Mouse (Mus musculus) spleen, adult 2 months (tissue): ENCODE measurements around the gene Gmeb2.

Source experiments
- CTCF ChIP-seq: fragments of 200-500 bp; IDR thresholded peaks from 2 replicates; pipeline ENCODE4 v1.5.1; 2011; ENCODE audit warnings: mild to moderate bottlenecking, inconsistent platforms; ENCODE audit not compliant: insufficient read depth, insufficient read length, insufficient replicate concordance; ENCODE audit errors: extremely low read depth
- POLR2A ChIP-seq: fragments of 200-500 bp; IDR thresholded peaks from 2 replicates; pipeline ENCODE4 v1.6.1; 2011; ENCODE audit warnings: low read depth, low read length, inconsistent platforms

DNA sequence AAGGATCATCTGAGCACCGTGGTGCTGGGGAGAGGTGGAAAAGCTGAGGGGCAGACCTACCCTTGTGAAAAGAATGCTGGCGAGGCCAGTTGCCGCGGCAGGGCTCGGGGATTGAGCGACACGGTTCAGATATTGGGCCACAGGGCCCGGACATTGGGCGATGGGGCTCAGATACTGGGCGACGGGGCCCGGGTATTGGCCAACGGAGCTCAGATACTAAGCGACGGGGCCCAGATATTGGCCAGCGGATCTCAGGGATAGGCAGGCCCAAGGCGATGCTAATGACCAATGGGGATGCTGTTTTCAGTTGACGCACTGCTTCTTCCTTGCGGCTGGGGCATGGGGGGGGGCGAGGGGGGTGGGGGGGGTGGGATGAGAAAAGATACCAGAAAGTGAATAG lies 56.7 kb downstream of the Gmeb2 start:
- TF ChIP-seq CTCF (no peak), POLR2A (no peak)
